Mouse (Mus musculus) splenic B cell, adult 2 months (primary cell): ENCODE data around the gene Cdh5.
"Not testable (repeated sequence)": the region's sequence is repeated elsewhere in the genome, so short reads cannot be mapped to it uniquely, and the experiment has no call there.

ENCODE experiments used
- DNase-seq: peaks from one replicate; pipeline ENCODE4 v3.0.0-alpha.2; 2011; ENCODE audit warnings: low read depth, low spot score
- H3K27me3 ChIP-seq: 2 replicates; pipeline ENCODE4 v1.6.1; 2012; ENCODE audit warnings: mild to moderate bottlenecking, low read length, moderate library complexity, mixed read lengths; ENCODE audit not compliant: control insufficient read depth, poor library complexity, insufficient read depth, severe bottlenecking
- H3K36me3 ChIP-seq: 2 replicates; pipeline ENCODE4 v1.6.1; 2012; ENCODE audit warnings: mild to moderate bottlenecking, low read length, moderate library complexity, mixed read lengths; ENCODE audit not compliant: control insufficient read depth, poor library complexity, insufficient read depth, severe bottlenecking

Cdh5 gene

GRCm38 (mm10) chr8:104078091-104078490 lies 23.3 kb upstream of the Cdh5 start:
- Histone ChIP-seq H3K27me3 (no peaks in the 10 kb centered on the region), H3K36me3 (no peaks in the 10 kb centered on the region)
- DNase-seq = no peak

GRCm38 (mm10) chr8:104085281-104085680 lies 16.1 kb upstream of the Cdh5 start:
- no peaks in the 10 kb centered on the region for H3K36me3 ChIP-seq
- DNase-seq = no peak
- no peaks in the 10 kb centered on the region for H3K27me3 ChIP-seq

GRCm38 (mm10) chr8:104086615-104087014 lies 14.8 kb upstream of the Cdh5 start:
- no peak for DNase-seq
- Histone ChIP-seq H3K27me3 (no peaks in the 10 kb centered on the region), H3K36me3 (no peaks in the 10 kb centered on the region)

GRCm38 (mm10) chr8:104087091-104087490 lies 14.3 kb upstream of the Cdh5 start:
- no peaks in the 10 kb centered on the region for H3K36me3 ChIP-seq
- DNase-seq = no peak
- H3K27me3 ChIP-seq = no peaks in the 10 kb centered on the region

GRCm38 (mm10) chr8:104087878-104088277 lies 13.5 kb upstream of the Cdh5 start:
- H3K36me3 ChIP-seq, DNase-seq, H3K27me3 ChIP-seq: not testable (repeated sequence)

GRCm38 (mm10) chr8:104088881-104089280 lies 12.5 kb upstream of the Cdh5 start:
- DNase-seq = no peak
- no peaks in the 10 kb centered on the region; the same call in 1 of the 2 replicates for H3K27me3 ChIP-seq
- no peaks in the 10 kb centered on the region for H3K36me3 ChIP-seq

GRCm38 (mm10) chr8:104090993-104091900 lies 10.2 kb upstream of the Cdh5 start:
- not testable (repeated sequence) for H3K27me3 ChIP-seq, H3K36me3 ChIP-seq
- DNase-seq = peak; percentile 45

GRCm38 (mm10) chr8:104093336-104093735 lies 8.1 kb upstream of the Cdh5 start:
- Histone ChIP-seq H3K27me3 (no peaks in the 10 kb centered on the region; the same call in 1 of the 2 replicates), H3K36me3 (no peaks in the 10 kb centered on the region)
- no peak for DNase-seq

- no peak for DNase-seq
- no peaks in the 10 kb centered on the region; the same call in 1 of the 2 replicates for H3K27me3 ChIP-seq
- no peaks in the 10 kb centered on the region for H3K36me3 ChIP-seq
Observed at GRCm38 (mm10) chr8:104095595-104095994, 5.8 kb upstream of the Cdh5 start.

GRCm38 (mm10) chr8:104096644-104097043 lies 4.8 kb upstream of the Cdh5 start:
- H3K36me3 ChIP-seq = no peaks in the 10 kb centered on the region
- no peaks in the 10 kb centered on the region; the same call in 1 of the 2 replicates for H3K27me3 ChIP-seq
- DNase-seq = no peak

- H3K27me3 ChIP-seq = no peaks in the 10 kb centered on the region
- peak; percentile 85 for DNase-seq
- no peaks in the 10 kb centered on the region for H3K36me3 ChIP-seq
Observed at GRCm38 (mm10) chr8:104098671-104099346, 2.6 kb upstream of the Cdh5 start.

GRCm38 (mm10) chr8:104099347-104100099 lies 1.9 kb upstream of the Cdh5 start:
- DNase-seq = peak; percentile 59
- no peaks in the 10 kb centered on the region for H3K36me3 ChIP-seq
- H3K27me3 ChIP-seq = no peaks in the 10 kb centered on the region

- not testable (repeated sequence) for DNase-seq
Observed at GRCm38 (mm10) chr8:104100724-104101123, 701 bp upstream of the Cdh5 start.

GRCm38 (mm10) chr8:104103462-104103861 lies 2.0 kb downstream of the Cdh5 start:
- no peak for DNase-seq
- Histone ChIP-seq H3K36me3 (no peaks in the 10 kb centered on the region), H3K27me3 (no peaks in the 10 kb centered on the region)

More at GRCm38 (mm10) chr8:104100724-104101123, 701 bp upstream of the Cdh5 start:
- H3K27me3 ChIP-seq, H3K36me3 ChIP-seq: not testable (repeated sequence)
